Mouse (Mus musculus): ENCODE measurements at regions not wholly inside any gene's neighbourhood (a gene's known extent, or its start where the extent isn't known, plus 50 kb on each side); places are given as distances from the start of the nearest gene placed in this dataset.

DNA sequence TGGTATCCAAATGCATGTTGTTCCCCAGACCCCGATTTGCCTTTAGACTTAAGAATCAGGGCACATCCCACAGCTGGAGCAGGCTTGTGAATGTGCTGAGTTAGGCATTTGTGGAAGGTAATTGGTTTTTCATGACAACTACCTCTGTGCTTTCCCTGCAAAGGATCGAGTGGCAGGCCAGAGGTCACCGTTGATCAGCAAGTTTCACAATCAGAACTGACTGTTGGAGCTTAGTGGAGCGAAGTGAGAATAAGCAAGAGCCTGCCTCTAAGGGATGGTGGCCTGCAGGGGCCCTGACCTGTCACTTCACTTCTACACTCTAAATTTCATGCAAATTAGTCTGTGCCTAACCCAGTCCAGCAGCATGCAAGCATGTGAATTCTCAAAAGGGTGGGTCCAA is 270.7 kb downstream of the Ins1 start:
- DNase-seq (ENCODE audit: low spot score) = peak; percentile 74

DNA sequence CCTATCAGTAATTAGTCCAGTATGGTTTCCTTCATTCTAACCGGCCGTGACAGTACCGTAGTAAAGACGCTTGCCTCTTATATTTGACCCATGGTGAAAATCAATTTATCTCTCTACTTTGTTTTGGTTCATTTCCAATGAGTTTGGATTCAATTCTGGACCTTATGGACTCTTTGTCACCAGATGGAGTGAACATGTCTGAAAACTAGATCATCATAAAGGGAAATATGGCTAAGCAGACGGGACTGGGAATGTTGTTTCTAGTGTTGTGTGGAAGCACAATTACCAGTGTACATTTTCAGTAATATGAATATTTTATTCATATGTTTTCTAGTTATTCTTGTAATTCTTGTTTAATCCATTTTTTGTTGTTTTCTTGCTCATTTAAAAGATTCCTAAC is 261.4 kb downstream of the Ins1 start:
- DNase-seq (ENCODE audit: low spot score) = no peak

DNA sequence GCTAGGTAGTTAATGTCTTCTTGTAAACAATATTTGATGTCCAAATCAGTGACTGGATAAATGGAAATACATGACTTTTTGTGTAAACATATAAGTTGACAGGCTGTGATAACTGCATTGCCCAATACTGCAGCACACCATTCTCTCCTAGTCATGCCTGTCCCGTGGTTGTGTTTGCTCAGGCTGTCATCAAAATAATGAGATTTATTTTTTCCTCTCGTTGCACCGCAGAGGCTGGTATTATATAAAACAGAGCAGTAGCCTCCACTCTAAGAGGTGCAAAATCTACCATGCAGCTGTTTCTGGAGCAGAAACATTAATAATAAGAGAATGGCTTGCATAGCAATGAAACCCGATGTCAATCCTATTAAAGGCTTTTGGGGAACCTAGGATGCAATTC is 239.2 kb downstream of the Ins1 start:
- DNase-seq (ENCODE audit: low spot score) = no peak

All from embryo, embryonic 10 days (tissue).